Mouse (Mus musculus): Measurements from ENCODE around the gene Wdr24. TPM values are rescaled to one million over a fixed set of nuclear protein-coding genes. Genes with fewer than 3 reads are reported as not detected.
A peak's percentile ranks its signal among the peaks of the same experiment; 100 is the strongest.

Wdr24 gene
- 10 to 100 TPM; 21.0 to 24.1 TPM for total RNA-seq (2021)
- long read RNA-seq, transcript Wdr24-201 (9 exons, 3,099 nt) = major isoform, 9 of 20 reads
- long read RNA-seq, partial matches to known transcripts = 4 of 20 reads
- long read RNA-seq, other reads (novel, unspliced or antisense) = 6 of 20 reads

GRCm38 (mm10) chr17:25823452-25823851 lies at the start of gene Wdr24:
Wdr24 (plus strand) TSS chr17:25823627.
- DNase-seq (ENCODE audit: low spot score in 2 of 2) = peak; percentile 83 to 87

GRCm38 (mm10) chr17:25775318-25776062 lies 47.9 kb upstream of the Wdr24 start:
- DNase-seq (ENCODE audit: low spot score in 2 of 2) = no peak

DNA sequence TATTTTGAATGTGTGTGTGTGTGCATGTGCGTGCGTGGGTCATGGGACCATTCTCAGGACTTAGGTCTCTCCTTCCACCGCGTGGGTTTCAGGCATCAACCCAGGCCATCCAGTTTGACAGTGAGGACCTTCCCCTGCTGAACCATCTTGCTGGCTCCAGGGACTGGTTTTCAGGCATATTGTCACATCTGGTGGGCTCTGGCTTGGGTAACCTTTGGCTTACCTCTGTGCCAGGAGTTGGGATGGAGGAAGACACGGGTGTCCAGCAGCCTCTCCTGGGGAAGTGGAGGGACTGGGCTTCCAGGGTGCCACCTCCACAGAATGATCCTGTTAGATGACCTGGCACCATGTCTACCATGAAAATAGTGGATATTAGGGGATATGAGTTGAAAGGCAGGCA lies 45.5 kb upstream of the Wdr24 start:
- DNase-seq (ENCODE audit: low spot score in 2 of 2) = no peak

DNA sequence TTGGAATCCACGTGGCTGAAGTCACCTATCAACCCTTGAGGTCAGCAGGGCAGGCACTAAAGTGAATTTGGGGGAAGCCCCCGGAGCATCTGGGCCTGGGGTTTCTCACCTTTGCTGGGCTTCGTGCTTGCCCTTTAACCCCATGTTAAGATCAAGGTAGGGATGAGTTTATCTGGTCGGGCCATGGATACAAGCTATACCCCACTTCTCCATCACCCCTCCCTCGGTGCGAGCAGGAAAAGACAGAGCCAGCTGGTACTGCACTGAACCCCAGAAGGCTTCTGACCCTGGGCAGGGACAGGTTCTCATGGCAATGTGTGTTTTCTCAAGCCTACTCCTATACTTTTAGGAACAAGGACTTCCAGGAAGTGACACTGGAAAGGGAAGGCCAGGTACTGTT lies 42.1 kb upstream of the Wdr24 start:
- no peak for DNase-seq (ENCODE audit: low spot score in 2 of 2)

GRCm38 (mm10) chr17:25783086-25783485 lies 40.3 kb upstream of the Wdr24 start:
- no peak for DNase-seq (ENCODE audit: low spot score in 2 of 2)

- DNase-seq (ENCODE audit: low spot score in 2 of 2) = peak in 1 of 2 experiments; percentile 12
Observed at GRCm38 (mm10) chr17:25783861-25784574, 39.4 kb upstream of the Wdr24 start.

- DNase-seq (ENCODE audit: low spot score in 2 of 2) = peak; percentile 96 to 98
Observed at GRCm38 (mm10) chr17:25785281-25785745, 38.1 kb upstream of the Wdr24 start, which contains the start of gene Haghl. Haghl (minus strand) TSS chr17:25785673.

GRCm38 (mm10) chr17:25786280-25786679 lies 37.1 kb upstream of the Wdr24 start, which contains the start of gene Ccdc78:
Ccdc78 (plus strand) TSS chr17:25786580.
- no peak for DNase-seq (ENCODE audit: low spot score in 2 of 2)

- no peak for DNase-seq (ENCODE audit: low spot score in 2 of 2)
Observed at GRCm38 (mm10) chr17:25786781-25787504, 36.5 kb upstream of the Wdr24 start.

- DNase-seq (ENCODE audit: low spot score in 2 of 2) = no peak
Observed at GRCm38 (mm10) chr17:25791320-25791842, 32.0 kb upstream of the Wdr24 start.

GRCm38 (mm10) chr17:25791843-25792527 lies 31.4 kb upstream of the Wdr24 start:
- peak; percentile 91 to 92 for DNase-seq (ENCODE audit: low spot score in 2 of 2)

GRCm38 (mm10) chr17:25792615-25793014 lies 30.8 kb upstream of the Wdr24 start, which contains the start of gene Fam173a:
Fam173a (minus strand) TSS chr17:25792901.
- DNase-seq (ENCODE audit: low spot score in 2 of 2) = peak; percentile 73 to 82

GRCm38 (mm10) chr17:25794197-25794596 lies 29.2 kb upstream of the Wdr24 start:
- DNase-seq (ENCODE audit: low spot score in 2 of 2) = no peak

DNA sequence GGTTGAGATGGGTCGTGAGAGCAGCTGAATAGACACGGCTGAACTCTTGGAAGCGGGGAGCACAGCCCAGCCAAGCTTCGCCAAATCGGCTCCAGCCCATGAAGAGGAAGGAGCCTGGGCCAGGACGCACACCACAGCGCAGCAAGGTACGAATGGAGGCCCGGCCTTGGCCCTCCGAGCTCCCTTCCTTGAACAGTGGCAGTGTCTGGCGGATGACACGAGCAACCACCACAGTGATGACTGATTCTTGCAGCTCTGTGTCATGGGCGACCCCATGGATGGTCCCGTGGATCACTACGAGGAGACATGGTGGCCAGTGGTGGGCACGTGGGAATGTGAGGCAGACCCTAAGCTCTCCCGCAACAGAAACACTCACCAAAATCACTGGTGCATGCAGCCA lies 28.4 kb upstream of the Wdr24 start:
- no peak for DNase-seq (ENCODE audit: low spot score in 2 of 2)

DNA sequence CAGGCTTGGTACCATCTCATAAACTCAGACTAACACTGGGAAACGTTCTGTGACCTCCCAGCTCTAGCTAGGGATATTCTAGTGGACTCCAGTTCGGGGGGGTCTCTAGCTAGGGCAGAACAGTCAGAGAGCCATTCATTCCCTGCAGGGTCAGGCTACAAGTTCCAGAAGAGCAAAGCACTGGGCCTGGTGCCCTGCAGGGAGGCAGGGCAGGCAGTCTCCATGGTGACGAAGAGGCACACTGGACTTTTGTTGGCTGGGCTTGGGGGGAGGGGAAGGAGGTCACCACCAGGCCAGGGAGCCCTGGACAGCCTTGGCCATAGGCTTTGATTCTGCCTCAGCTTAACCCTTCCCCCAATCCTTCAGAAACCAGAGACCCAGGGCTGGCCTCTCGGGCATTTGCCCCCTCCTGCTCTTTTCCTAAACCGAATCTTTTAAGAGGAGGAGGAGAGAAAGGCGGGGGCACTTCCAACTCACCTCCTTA lies 27.8 kb upstream of the Wdr24 start, which contains the start of gene AC134908.4:
TSS of gene AC134908.4 (minus strand) at position 51 of the 484 bp plus-strand sequence.
- peak; percentile 56 to 61 for DNase-seq (ENCODE audit: low spot score in 2 of 2)

GRCm38 (mm10) chr17:25796211-25796771 lies 27.1 kb upstream of the Wdr24 start:
- no peak for DNase-seq (ENCODE audit: low spot score in 2 of 2)

DNA sequence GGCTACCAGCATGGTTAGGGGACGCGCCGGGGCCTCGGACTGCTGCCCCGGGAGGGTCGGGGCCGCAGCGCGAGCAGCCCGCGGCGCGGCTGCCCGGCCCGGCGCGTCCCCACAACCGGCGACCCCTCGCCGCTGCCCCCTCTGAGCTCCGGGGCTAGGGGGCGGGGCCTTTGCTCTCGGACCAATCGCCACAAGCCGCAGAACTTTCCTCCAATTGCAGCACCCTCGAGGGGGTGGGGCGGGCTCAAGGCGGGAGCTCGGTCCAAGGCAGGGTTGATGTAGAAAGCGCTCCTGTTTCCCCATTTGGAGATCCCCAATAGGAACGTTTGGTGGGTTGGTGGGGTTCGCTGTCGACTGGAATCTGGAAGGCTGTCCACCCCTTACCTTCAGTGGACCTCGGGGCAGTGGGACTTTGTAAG lies 26.5 kb upstream of the Wdr24 start, which contains the start of gene Metrn:
TSS of gene Metrn (minus strand) at position 186 of the 419 bp plus-strand sequence.
- peak; percentile 79 to 87 for DNase-seq (ENCODE audit: low spot score in 2 of 2)

- peak; percentile 72 to 74 for DNase-seq (ENCODE audit: low spot score in 2 of 2)
Observed at GRCm38 (mm10) chr17:25801029-25801428, 22.4 kb upstream of the Wdr24 start.

GRCm38 (mm10) chr17:25802825-25803517 lies 20.5 kb upstream of the Wdr24 start:
- DNase-seq (ENCODE audit: low spot score in 2 of 2) = peak; percentile 77 to 81

Measured in layer of hippocampus, postnatal 10 days (tissue).